Mouse (Mus musculus) erythroblast, embryonic 14.5 days (primary cell): Measurements from ENCODE around the gene Gdpd5.

ENCODE experiments used
- GATA1 ChIP-seq: IDR thresholded peaks from 2 replicates; pipeline ENCODE4 v1.6.1; 2012; ENCODE audit warnings: low read length, inconsistent platforms, mixed read lengths
- TAL1 ChIP-seq: IDR thresholded peaks from 3 replicates; pipeline ENCODE4 v1.6.1; 2012; ENCODE audit warnings: low read length, inconsistent platforms, mixed read lengths

DNA sequence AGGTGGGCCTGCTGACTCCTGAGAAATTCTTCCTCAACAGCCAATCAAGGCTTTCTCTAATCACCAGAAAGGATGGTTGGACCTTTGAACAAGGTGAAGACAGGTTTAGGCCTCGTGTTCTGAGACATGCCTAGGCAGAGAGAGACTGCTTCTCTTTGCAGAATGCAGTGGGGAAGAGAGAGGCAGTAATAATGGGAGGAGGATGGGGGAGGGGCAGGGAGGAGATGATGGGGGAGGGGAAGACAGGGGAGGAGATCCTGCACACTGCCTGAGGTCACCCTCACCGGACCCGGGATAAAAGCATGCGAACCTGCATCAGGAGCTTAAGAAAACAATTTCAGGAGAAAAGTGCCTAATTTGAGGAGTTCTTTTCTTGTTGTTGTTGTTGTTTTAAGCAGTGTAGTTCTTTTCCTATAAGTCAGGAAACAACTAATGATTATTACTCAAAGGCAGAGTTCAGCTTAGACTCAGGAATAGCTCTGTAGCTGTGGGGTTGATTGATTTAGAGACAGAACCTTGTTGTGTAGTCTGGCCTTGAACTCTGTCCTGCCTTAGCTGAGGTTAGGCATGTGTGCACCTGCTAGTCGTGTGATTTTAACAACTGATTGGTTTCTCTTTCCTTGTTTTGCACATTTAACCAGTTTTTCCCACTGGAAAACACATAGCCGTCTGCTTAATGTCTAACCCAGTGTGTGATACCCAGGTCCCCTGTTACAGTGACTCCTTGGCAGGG is 30.0 kb downstream of the Gdpd5 start:
- no peak for TF ChIP-seq GATA1
- no peak for TF ChIP-seq TAL1
